Mouse (Mus musculus) lung, adult 2 months (tissue): ENCODE measurements around the gene Med29. TPM values are rescaled to one million over a fixed set of nuclear protein-coding genes. Genes with fewer than 3 reads are reported as not detected.

Experiments
- DNase-seq: peaks from one replicate; pipeline ENCODE4 v3.0.0; 2022
- H3K4me1 ChIP-seq: fragments of 200-500 bp; 2 replicates; pipeline ENCODE4 v1.6.1; 2011; ENCODE audit warnings: low read length; ENCODE audit not compliant: control insufficient read depth, insufficient read depth
- H3K4me3 ChIP-seq: fragments of 200-500 bp; replicated peaks from 2 replicates; pipeline ENCODE3; 2011; ENCODE audit warnings: low read depth, mild to moderate bottlenecking, control low read depth, low read length; ENCODE audit errors: extremely low read depth
- CTCF ChIP-seq: fragments of 200-500 bp; IDR thresholded peaks from 2 replicates; pipeline ENCODE4 v1.5.1; 2011; ENCODE audit warnings: mild to moderate bottlenecking, low read length, control low read depth; ENCODE audit not compliant: insufficient read depth
- POLR2A ChIP-seq: fragments of 200-500 bp; IDR thresholded peaks from 2 replicates; pipeline ENCODE4 v1.6.1; 2011; ENCODE audit warnings: low read depth, mild to moderate bottlenecking, control low read depth, low read length, borderline replicate concordance; ENCODE audit errors: extremely low read depth
- WGBS: fragments of 180-500 bp; shearing (Covaris S2); methylation state at CpG from one replicate; pipeline ENCODE4 v1.1.7; 2018; 5-methylcytosine and 5-hydroxymethylcytosine counted together
- polyA plus RNA-seq: library from polyadenylated mRNA; depleted of rRNA; stranded (reverse); fragments of >200 nt; gene quantifications from 2 replicates; pipeline ENCODE4 v1.2.3, GENCODE M21; 2012

The Med29 gene
- polyA plus RNA-seq, 1 experiment = 37.3 TPM

DNA sequence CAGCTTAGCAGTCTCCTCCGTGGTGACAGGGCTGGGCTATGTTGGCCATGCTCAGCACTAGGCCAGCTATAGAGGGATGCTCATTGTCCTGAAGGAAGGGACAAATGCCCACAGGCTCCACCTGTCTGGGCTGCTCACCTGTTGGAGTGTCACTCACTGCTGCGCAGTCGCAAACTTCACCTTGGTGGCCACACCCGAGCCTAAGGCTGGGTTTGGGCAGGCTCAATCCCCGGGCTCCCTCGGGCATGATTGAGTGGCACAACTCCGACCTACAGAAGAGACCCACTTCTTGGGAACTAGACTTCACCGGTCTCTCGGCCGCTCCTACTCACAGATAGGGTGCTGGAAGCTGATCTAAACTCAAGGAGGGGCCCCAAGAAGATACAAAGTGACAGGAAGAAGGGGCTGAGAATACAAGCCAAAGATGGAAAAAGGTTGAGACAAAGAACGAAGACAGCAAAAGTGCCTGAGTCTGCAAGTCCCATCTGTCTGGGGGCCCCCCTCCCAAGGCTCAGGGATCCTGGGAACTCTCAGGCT lies 21.5 kb downstream of the Med29 start:
- Histone ChIP-seq H3K4me3 (peak overlapping the region; percentile 68), H3K4me1 (peaks cover 7% of the 10 kb centered on the region; the same call in 1 of the 2 replicates)
- peak; percentile 63 for DNase-seq
- no peak for TF ChIP-seq CTCF
- no peak; the same call in 1 of the 2 replicates for TF ChIP-seq POLR2A
- 5% methylated on average over 11 of the region's 11 CpGs for WGBS

- no peak for TF ChIP-seq POLR2A
- peaks cover 7% of the 10 kb centered on the region; the same call in 1 of the 2 replicates for H3K4me1 ChIP-seq
- DNase-seq = no peak
- 84% methylated on average over 14 of the region's 14 CpGs for WGBS
- H3K4me3 ChIP-seq = no peak overlapping the region
These were observed 22.5 kb downstream of the Med29 start for GRCm38 (mm10) chr7:28370051-28370450.

DNA sequence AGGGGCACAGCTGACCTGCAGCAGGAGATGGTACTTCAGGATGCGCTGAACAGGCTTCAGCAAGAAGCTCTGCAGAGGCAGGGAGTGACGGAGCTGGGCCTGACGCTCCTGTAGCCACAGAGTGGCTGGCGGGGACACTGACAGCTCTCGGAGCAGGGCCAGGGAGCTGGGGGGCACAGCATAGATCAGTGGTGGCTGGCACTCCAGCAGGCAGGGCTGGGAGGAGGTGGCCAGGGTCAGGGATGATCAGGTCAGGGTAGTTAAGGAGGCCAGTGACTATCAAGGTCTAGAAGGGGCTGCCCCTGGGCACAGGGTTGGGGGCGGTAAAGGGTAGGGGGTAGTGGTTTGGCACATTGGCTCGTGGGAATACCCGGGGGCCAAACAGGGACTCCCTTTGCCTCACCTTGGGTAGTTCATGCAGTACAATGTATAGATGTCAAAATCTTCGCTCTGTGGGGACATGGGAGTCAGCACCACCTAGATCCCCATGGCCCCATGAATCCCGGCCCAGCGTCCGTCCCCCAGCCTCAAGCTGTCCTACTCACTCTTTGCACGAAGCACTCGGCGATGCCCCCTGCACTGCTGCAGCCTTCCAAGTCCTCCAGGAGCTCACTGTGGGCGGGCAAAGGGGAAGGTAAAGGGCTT lies 24.1 kb downstream of the Med29 start:
- WGBS = 93% methylated on average over 16 of the region's 16 CpGs
- H3K4me1 ChIP-seq = peaks cover 7% of the 10 kb centered on the region; the same call in 1 of the 2 replicates
- no peak for TF ChIP-seq CTCF
- no peak for TF ChIP-seq POLR2A
- no peak overlapping the region for H3K4me3 ChIP-seq
- DNase-seq = no peak

GRCm38 (mm10) chr7:28367663-28368275 lies 24.7 kb downstream of the Med29 start:
- Histone ChIP-seq H3K4me3 (no peak overlapping the region), H3K4me1 (peaks cover 7% of the 10 kb centered on the region; the same call in 1 of the 2 replicates)
- TF ChIP-seq CTCF (no peak), POLR2A (no peak)
- 85% methylated on average over 16 of the region's 16 CpGs for WGBS
- DNase-seq = no peak

DNA sequence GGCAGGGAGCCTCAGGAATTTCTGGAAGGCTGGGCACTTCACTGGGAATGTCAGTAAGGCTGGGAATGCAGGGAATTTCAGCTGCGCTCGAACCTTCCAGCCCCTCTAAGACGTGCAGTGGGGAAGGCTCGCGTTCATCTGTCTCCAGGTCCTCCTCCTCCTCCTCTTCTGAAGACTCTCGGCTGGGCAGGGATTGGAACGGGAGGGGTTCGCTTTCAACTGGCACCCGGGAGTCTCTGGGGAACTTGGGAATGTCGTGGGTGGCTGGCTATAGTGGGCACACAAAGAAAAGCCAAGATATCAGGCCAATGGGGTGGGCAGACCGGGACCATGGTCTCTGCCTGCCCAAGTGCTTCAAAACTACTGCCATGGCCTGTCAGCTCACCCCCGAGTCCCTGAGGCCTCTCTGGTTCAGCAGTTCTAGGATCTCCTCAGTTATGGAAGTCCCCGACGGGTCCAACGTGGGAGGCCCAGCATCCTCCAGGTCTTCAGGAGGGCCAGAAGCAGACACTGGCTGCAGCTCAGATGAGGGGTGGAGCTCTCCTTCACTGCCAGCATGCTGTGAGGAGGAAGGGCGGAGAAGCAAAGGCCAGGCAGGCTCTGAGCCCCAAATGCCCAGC lies 30.0 kb downstream of the Med29 start:
- TF ChIP-seq POLR2A (no peak), CTCF (no peak)
- 73% methylated on average over 16 of the region's 16 CpGs for WGBS
- Histone ChIP-seq H3K4me1 (peaks cover 8% of the 10 kb centered on the region), H3K4me3 (no peak overlapping the region)
- DNase-seq = no peak

DNA sequence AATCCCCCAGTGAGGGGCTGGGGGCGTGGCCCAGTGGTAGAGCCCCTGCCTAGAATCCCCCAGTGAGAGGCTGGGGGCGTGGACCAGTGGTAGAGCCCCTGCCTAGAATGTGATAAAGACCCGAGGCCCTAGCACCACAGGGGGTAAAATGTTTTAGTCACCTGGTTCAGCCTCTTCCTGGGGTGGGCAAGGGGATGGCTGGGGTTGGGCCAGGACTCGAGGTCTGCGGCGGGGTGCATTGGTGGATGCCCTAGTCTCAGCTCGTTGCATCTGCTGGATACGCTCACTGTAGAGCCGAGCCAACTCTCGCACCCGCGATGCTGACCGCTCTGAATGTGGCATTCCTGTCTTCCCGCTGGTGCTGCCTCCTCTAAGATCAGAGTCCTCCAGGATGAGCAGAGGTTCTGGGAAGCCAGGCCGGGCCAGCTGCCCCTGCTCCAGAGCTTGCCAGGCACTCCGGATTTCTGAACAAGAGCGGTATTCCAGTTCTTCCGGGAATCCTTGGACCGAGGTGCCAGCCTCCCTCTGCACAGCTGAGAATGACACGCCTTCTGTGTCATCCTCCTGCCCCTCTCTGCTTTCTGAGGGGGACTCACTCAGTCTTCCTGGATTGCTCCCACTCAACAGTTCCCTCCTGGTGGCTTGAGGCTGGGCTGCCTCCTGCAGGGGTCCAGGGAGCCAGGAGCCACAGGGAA lies 30.7 kb downstream of the Med29 start:
- 92% methylated on average over 20 of the region's 20 CpGs for WGBS
- H3K4me1 ChIP-seq = peaks cover 13% of the 10 kb centered on the region
- H3K4me3 ChIP-seq = no peak overlapping the region
- no peak for TF ChIP-seq CTCF
- TF ChIP-seq POLR2A = no peak
- DNase-seq = no peak

- DNase-seq = no peak
- TF ChIP-seq CTCF = no peak
- TF ChIP-seq POLR2A = no peak
- peaks cover 16% of the 10 kb centered on the region for H3K4me1 ChIP-seq
- no peak overlapping the region for H3K4me3 ChIP-seq
- 88% methylated on average over 6 of the region's 6 CpGs for WGBS
These were observed 32.2 kb downstream of the Med29 start for GRCm38 (mm10) chr7:28360291-28360690.

DNA sequence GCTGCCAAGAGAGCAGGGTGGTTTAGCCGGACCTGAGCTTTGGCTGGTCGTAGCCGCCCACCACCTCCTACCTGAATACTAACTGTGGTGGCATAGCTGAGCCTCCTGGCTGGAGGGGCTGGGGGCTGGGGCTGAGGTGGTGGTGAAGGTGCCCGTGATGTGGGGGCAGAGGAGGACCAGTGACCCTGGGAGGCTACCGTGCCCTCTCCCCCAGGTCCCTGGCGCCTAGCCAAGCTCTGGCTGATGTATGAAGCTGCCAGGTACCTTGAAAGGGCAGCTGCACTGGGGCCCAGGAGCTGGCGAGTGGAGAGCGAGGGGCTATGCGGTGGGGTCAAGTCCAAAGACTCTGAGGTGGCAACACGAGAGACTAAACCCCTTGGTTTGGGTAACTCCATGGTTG lies 32.7 kb downstream of the Med29 start:
- 88% methylated on average over 10 of the region's 10 CpGs for WGBS
- TF ChIP-seq POLR2A (no peak), CTCF (no peak)
- H3K4me1 ChIP-seq = peaks cover 16% of the 10 kb centered on the region
- no peak overlapping the region for H3K4me3 ChIP-seq
- no peak for DNase-seq

- no peak overlapping the region for H3K4me3 ChIP-seq
- no peak for DNase-seq
- 59% methylated on average over 7 of the region's 7 CpGs for WGBS
- peaks cover 16% of the 10 kb centered on the region for H3K4me1 ChIP-seq
- no peak for TF ChIP-seq POLR2A
- no peak for TF ChIP-seq CTCF
These were observed 34.1 kb downstream of the Med29 start for GRCm38 (mm10) chr7:28358431-28358830.
